Mouse (Mus musculus): ENCODE measurements around the gene Sspn.

DNA sequence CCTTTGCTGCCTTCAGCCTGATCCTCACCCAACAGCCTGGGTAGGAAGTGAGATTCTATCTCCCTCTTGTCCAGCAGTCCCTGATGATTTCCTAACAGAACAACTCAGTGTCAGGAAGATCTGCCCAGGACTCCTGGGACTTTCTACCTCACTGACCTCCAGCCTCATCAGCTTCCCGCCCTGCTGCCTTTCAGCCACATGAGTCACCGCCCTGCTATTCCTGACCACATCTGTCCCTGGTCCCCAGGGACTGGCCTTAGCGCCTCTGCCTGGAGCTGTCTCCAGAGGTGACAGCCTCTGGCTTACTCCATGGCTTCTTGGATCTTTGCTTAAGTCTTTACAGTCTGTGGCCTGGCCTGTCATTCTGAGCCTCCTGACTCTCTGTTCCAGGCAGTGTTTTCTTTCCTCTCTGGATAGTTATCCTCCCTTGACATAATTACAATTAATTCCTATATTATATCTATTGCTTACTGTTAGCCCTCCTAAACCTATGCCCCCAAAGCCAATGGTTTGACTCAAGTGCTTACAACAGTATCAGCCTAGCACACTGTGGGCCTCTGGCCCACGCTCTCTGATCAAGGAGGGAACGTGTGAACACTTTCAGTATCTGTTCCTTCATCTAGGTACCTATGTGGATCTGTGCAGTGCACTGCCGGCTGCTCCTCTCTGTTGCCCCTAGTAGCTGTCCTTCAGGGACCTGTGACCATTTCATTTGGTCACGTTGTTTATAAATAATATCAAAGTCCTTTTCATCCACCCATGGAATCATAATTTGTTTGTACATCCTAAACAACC is 25.1 kb upstream of the Sspn start:
- no peak for TF ChIP-seq GABPA (IDR thresholded peaks at IDR 0.05; ENCODE audit: low read depth, low read length)
- no peak for TF ChIP-seq CTCF (IDR thresholded peaks at IDR 0.05 in 2 of 3, conservative IDR thresholded peaks at IDR 0.05 in 1 of 3; ENCODE audit: control insufficient read depth in 1 of 3, insufficient read depth in 1 of 3, low read depth in 2 of 3, low read length in 3 of 3, poor library complexity in 1 of 3, severe bottlenecking in 1 of 3)
- no peak for TF ChIP-seq POLR2A (IDR thresholded peaks at IDR 0.05; ENCODE audit: control insufficient read depth in 1 of 2, insufficient read depth in 1 of 2, low read depth in 1 of 2, low read length in 2 of 2, poor library complexity in 1 of 2)
- TF ChIP-seq TCF12 (IDR thresholded peaks at IDR 0.05; ENCODE audit: low read depth, low read length), result no peak
- TF ChIP-seq CHD1 (IDR thresholded peaks at IDR 0.05; ENCODE audit: low read depth, low read length), result no peak
- TF ChIP-seq MXI1 (IDR thresholded peaks at IDR 0.05; ENCODE audit: low read depth, low read length), result no peak
- TF ChIP-seq UBTF (IDR thresholded peaks at IDR 0.05; ENCODE audit: borderline replicate concordance, insufficient read depth, low read depth, low read length), result no peak

All from MEL (cell line).